Comparison of ENCODE assay signal across 8 mouse cellular contexts in the genomic region with DNA sequence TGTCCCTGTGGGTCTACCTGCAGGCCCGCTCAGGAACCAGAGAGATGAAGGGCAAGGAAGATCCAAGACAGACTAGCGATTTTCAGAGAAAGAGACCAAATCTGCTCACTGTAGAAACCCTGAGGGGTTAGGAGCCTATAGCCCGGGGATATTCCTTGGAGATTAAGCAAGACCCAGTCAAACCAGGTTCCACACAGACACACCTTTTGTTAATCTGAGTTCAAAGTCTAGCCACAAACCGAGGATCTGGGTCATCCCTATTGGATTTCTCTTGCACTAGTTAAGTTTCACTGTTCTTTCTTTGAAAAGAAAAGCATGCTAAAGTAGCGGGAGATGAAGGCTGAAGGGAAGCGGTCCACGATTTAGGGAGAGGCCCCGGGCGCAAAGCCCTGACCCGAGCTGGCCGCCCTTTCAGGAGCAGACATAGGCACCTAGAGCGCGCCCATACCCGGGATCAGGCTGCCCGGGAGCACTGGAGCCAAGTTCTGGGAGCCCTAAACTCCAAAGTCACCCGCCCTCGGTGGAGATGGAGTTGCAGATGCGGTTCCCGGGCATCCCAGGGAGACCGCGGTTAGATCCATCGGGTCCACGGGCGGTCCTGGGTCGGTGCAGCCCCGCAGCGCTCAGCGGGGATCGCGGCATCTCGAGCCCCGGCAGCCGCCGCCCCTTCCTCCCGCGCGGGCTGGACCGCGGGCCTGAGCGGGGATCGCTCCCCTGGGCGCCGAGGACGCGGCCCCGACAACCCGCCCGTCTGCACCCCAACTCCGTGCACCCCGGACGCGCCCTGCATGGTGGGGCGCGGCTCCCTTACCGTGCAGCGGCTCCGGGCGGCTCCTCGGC. TPM values are rescaled to one million over a fixed set of nuclear protein-coding genes. Genes with fewer than 3 reads are reported as not detected.
A peak's percentile ranks its signal among the peaks of the same experiment; 100 is the strongest.
DNase-seq lines count a peak whose midpoint lies in the region; ATAC-seq and TF ChIP-seq lines count a peak whose summit lies in the region.

No protein-coding gene starts in this region.

- peak overlapping the region; percentile 91 for H3K4me2 ChIP-seq in liver, embryonic 11.5 days
- peak overlapping the region; percentile 85 for H3K4me2 ChIP-seq in neural tube, embryonic 13.5 days

- H3ac ChIP-seq in C2C12 (ENCODE audit: control insufficient read depth, insufficient read length, low read depth) = peak overlapping the region; percentile 82

- H3K4me3 ChIP-seq in erythroblast, embryonic 14.5 days (replicated peaks) = peak overlapping the region; percentile 71
- H3K4me3 ChIP-seq in C2C12 (ENCODE audit: insufficient read depth, poor library complexity, severe bottlenecking) = peak overlapping the region; percentile 59
- H3K4me3 ChIP-seq in liver, embryonic 11.5 days (ENCODE audit: low read depth, low read length) = peak overlapping the region; percentile 73
- peak overlapping the region; percentile 68 for H3K4me3 ChIP-seq in neural tube, embryonic 13.5 days

- intact Hi-C loops in heart, postnatal 25 days (cut with DNase I) = loop anchor here (2.0 kb wide), 1 partner anchor 32 kb away; no protein-coding TSS in a partner anchor

- H3K27me3 ChIP-seq in erythroblast, embryonic 14.5 days (ENCODE audit: control insufficient read depth) = peaks cover 37% of the 10 kb centered on the region
- H3K27me3 ChIP-seq in C2C12 (ENCODE audit: control insufficient read depth, insufficient read depth, insufficient read length) = no peaks in the 10 kb centered on the region
- no peaks in the 10 kb centered on the region for H3K27me3 ChIP-seq in liver, embryonic 11.5 days (replicated peaks; ENCODE audit: control insufficient read depth, insufficient read depth, low read length)
- no peaks in the 10 kb centered on the region; the same call in 1 of the 2 replicates for H3K27me3 ChIP-seq in neural tube, embryonic 13.5 days

- TF ChIP-seq CTCF in C2C12 (IDR thresholded peaks at IDR 0.05; ENCODE audit: control insufficient read depth, insufficient read depth, insufficient read length) = no peak

- H3K27ac ChIP-seq in liver, embryonic 11.5 days (ENCODE audit: low read depth, low read length) = peak overlapping the region; percentile 75
- H3K27ac ChIP-seq in neural tube, embryonic 13.5 days (replicated peaks) = peak overlapping the region; percentile 77

- peaks cover 41% of the 10 kb centered on the region for H3K4me1 ChIP-seq in erythroblast, embryonic 14.5 days (ENCODE audit: control insufficient read depth)
- H3K4me1 ChIP-seq in liver, embryonic 11.5 days (replicated peaks; ENCODE audit: control insufficient read depth, insufficient read depth, low read length) = peaks cover 38% of the 10 kb centered on the region
- H3K4me1 ChIP-seq in neural tube, embryonic 13.5 days (replicated peaks) = peaks cover 21% of the 10 kb centered on the region

- H3K36me3 ChIP-seq in erythroblast, embryonic 14.5 days (ENCODE audit: control insufficient read depth) = no peaks in the 10 kb centered on the region
- peaks cover 18% of the 10 kb centered on the region for H3K36me3 ChIP-seq in C2C12 (ENCODE audit: control insufficient read depth, insufficient read depth)
- H3K36me3 ChIP-seq in liver, embryonic 11.5 days (ENCODE audit: control insufficient read depth, insufficient read depth, low read length) = no peaks in the 10 kb centered on the region
- H3K36me3 ChIP-seq in neural tube, embryonic 13.5 days = no peaks in the 10 kb centered on the region

- peaks cover 44% of the 10 kb centered on the region for H3K79me3 ChIP-seq in C2C12 (ENCODE audit: low read depth)

- H3K79me2 ChIP-seq in C2C12 (ENCODE audit: control insufficient read depth, insufficient read depth) = peaks cover 65% of the 10 kb centered on the region

- no peak for ATAC-seq in erythroblast, adult 5-6 weeks (replicated peaks; ENCODE audit: low FRiP score, poor library complexity, severe bottlenecking)
- peak; percentile 74 for ATAC-seq in liver, embryonic 11.5 days (replicated peaks; ENCODE audit: low FRiP score)
- ATAC-seq in neural tube, embryonic 13.5 days (ENCODE audit: low read depth) = peak; percentile 69

- no peaks in the 10 kb centered on the region for H3K9me3 ChIP-seq in erythroblast, embryonic 14.5 days (ENCODE audit: control insufficient read depth, low read length)
- no peaks in the 10 kb centered on the region for H3K9me3 ChIP-seq in liver, embryonic 11.5 days (ENCODE audit: control insufficient read depth, low read length)
- H3K9me3 ChIP-seq in neural tube, embryonic 13.5 days = no peaks in the 10 kb centered on the region

- 3% methylated on average over 59 of the region's 59 CpGs for WGBS in liver, embryonic 11.5 days
- 3% methylated on average over 46 of the region's 59 CpGs for WGBS in neural tube, embryonic 13.5 days

- H3K9ac ChIP-seq in liver, embryonic 11.5 days (ENCODE audit: low read depth, low read length) = peak overlapping the region; percentile 86
- H3K9ac ChIP-seq in neural tube, embryonic 13.5 days = peak overlapping the region; percentile 86

- peak; percentile 66 for DNase-seq in embryo, embryonic 11 days
- DNase-seq in heart, postnatal 25 days (ENCODE audit: low spot score) = peak; percentile 28
- DNase-seq in liver, embryonic 11.5 days (ENCODE audit: low spot score) = peak; percentile 62
- no peak for DNase-seq in thymus, postnatal 25 days

TF ChIP-seq in C2C12, 6 proteins besides CTCF, POLR2A, EP300 and RAD21:
- TF ChIP-seq USF1 (IDR thresholded peaks at IDR 0.05; ENCODE audit: low read depth) (no peak), CEBPB (IDR thresholded peaks at IDR 0.05; ENCODE audit: low read depth) (peak; percentile 7)

RNA-seq across cellular contexts. Expression of a gene that starts 0.8 kb away (rescaled TPM):
- polyA plus RNA-seq in erythroblast, embryonic 14.5 days (2012) = 1.1 and 1.7 TPM in 2 replicates
- 17.3 and 23.6 TPM in 2 replicates for total RNA-seq in erythroblast, adult 5-6 weeks (2015; ENCODE audit: low replicate concordance)
- total RNA-seq in erythroblast, adult 5-6 weeks (2017; ENCODE audit: low replicate concordance) = 4.5 and 4.7 TPM in 2 replicates
- polyA plus RNA-seq in C2C12 (2012; fragmentation: generic; extraction: Trizol) = 16.1 TPM
- total RNA-seq in heart, postnatal 25 days (2021) = 10 to 100 TPM; 14.0 to 16.7 TPM
- 12.0 and 12.7 TPM in 2 replicates for polyA plus RNA-seq in liver, embryonic 11.5 days (2014; fragmentation: Nextera tagmentation; extraction: Ambion mirVana)
- 3.7 and 4.3 TPM in 2 replicates for polyA plus RNA-seq in neural tube, embryonic 13.5 days (2015; fragmentation: Nextera tagmentation; extraction: Ambion mirVana)

RNA-seq across cellular contexts. Expression of a gene that starts 51.4 kb away (rescaled TPM):
- not detected in 2 replicates for polyA plus RNA-seq in erythroblast, embryonic 14.5 days (2012)
- total RNA-seq in erythroblast, adult 5-6 weeks (2015; ENCODE audit: low replicate concordance) = 0.38 and 0.84 TPM in 2 replicates
- total RNA-seq in erythroblast, adult 5-6 weeks (2017; ENCODE audit: low replicate concordance) = 0.17 and 1.3 TPM in 2 replicates
- polyA plus RNA-seq in C2C12 (2012; fragmentation: generic; extraction: Trizol) = 105 TPM
- under 1 TPM in 1 of 2 experiments, not detected in 1; 0.06 TPM for total RNA-seq in heart, postnatal 25 days (2021)
- 0.66 and 0.70 TPM in 2 replicates for polyA plus RNA-seq in liver, embryonic 11.5 days (2014; fragmentation: Nextera tagmentation; extraction: Ambion mirVana)
- 0.52 and 1.7 TPM in 2 replicates for polyA plus RNA-seq in neural tube, embryonic 13.5 days (2015; fragmentation: Nextera tagmentation; extraction: Ambion mirVana)

Comparison
In these comparisons a context has a peak if more than half of its experiments do, and no peak if none do; other contexts are left out.
1. RNA of a gene that starts 51.4 kb away (polyA plus RNA-seq): 105 TPM in C2C12 (single experiment); 0.66 to 0.70 TPM in liver, embryonic 11.5 days, 0.52 to 1.7 TPM in neural tube, embryonic 13.5 days and not detected in erythroblast, embryonic 14.5 days; every median in the first group is over 10 times any median in the second.
2. Peak in every context shown above with its lines, with median percentiles within 50 percentile points of each other: H3K4me3 ChIP-seq.